Mouse (Mus musculus): ENCODE data around the gene Sdk2. TPM values are rescaled to one million over a fixed set of nuclear protein-coding genes. Genes with fewer than 3 reads are reported as not detected.

The Sdk2 gene
- total RNA-seq, 2 experiments from 2014 or later: not detected

GRCm38 (mm10) chr11:113993921-113994320 is 72.9 kb downstream of the Sdk2 start:
- ATAC-seq (replicated peaks; ENCODE audit: poor library complexity): no peak

GRCm38 (mm10) chr11:113992894-113993293 is 74.0 kb downstream of the Sdk2 start:
- ATAC-seq (replicated peaks; ENCODE audit: poor library complexity): no peak

- no peak for ATAC-seq (replicated peaks; ENCODE audit: poor library complexity)
Observed at GRCm38 (mm10) chr11:113991886-113992285, 75.0 kb downstream of the Sdk2 start.

GRCm38 (mm10) chr11:113990466-113990865 is 76.4 kb downstream of the Sdk2 start:
- peak; percentile 46; the same call in 1 of the 2 replicates for ATAC-seq (replicated peaks; ENCODE audit: poor library complexity)

GRCm38 (mm10) chr11:113990065-113990464 is 76.8 kb downstream of the Sdk2 start:
- ATAC-seq (replicated peaks; ENCODE audit: poor library complexity): no peak

GRCm38 (mm10) chr11:113985826-113986416 is 80.9 kb downstream of the Sdk2 start:
- ATAC-seq (replicated peaks; ENCODE audit: poor library complexity): no peak

- ATAC-seq (replicated peaks; ENCODE audit: poor library complexity): no peak
Observed at GRCm38 (mm10) chr11:113981732-113982503, 84.9 kb downstream of the Sdk2 start.

- ATAC-seq (replicated peaks; ENCODE audit: poor library complexity): no peak
Observed at GRCm38 (mm10) chr11:113981088-113981487, 85.8 kb downstream of the Sdk2 start.

- no peak for ATAC-seq (replicated peaks; ENCODE audit: poor library complexity)
Observed at GRCm38 (mm10) chr11:113978318-113978717, 88.5 kb downstream of the Sdk2 start.

GRCm38 (mm10) chr11:113975667-113975970 is 91.2 kb downstream of the Sdk2 start:
- ATAC-seq (replicated peaks; ENCODE audit: poor library complexity): no peak

- no peak for ATAC-seq (replicated peaks; ENCODE audit: poor library complexity)
Observed at GRCm38 (mm10) chr11:113974876-113975666, 91.8 kb downstream of the Sdk2 start.

- ATAC-seq (replicated peaks; ENCODE audit: poor library complexity): no peak
Observed at GRCm38 (mm10) chr11:113972517-113972872, 94.4 kb downstream of the Sdk2 start.

GRCm38 (mm10) chr11:113971609-113972516 is 95.0 kb downstream of the Sdk2 start:
- ATAC-seq (replicated peaks; ENCODE audit: poor library complexity): no peak

- ATAC-seq (replicated peaks; ENCODE audit: poor library complexity): no peak
Observed at GRCm38 (mm10) chr11:113970026-113970425, 96.8 kb downstream of the Sdk2 start.

GRCm38 (mm10) chr11:113965214-113965613 is 101.6 kb downstream of the Sdk2 start:
- no peak for ATAC-seq (replicated peaks; ENCODE audit: poor library complexity)

- ATAC-seq (replicated peaks; ENCODE audit: poor library complexity): no peak
Observed at GRCm38 (mm10) chr11:113962751-113963150, 104.1 kb downstream of the Sdk2 start.

GRCm38 (mm10) chr11:113951616-113951988 is 115.2 kb downstream of the Sdk2 start:
- ATAC-seq (replicated peaks; ENCODE audit: poor library complexity): no peak

- no peak for ATAC-seq (replicated peaks; ENCODE audit: poor library complexity)
Observed at GRCm38 (mm10) chr11:113950904-113951615, 115.8 kb downstream of the Sdk2 start.

- ATAC-seq (replicated peaks; ENCODE audit: poor library complexity): no peak
Observed at GRCm38 (mm10) chr11:113948676-113949075, 118.2 kb downstream of the Sdk2 start.

- ATAC-seq (replicated peaks; ENCODE audit: poor library complexity): no peak
Observed at GRCm38 (mm10) chr11:113942101-113942735, 124.6 kb downstream of the Sdk2 start.
